Mouse (Mus musculus) liver (tissue): ENCODE measurements around the gene Hnf1a.

Source experiments
- DNase-seq: peaks from one replicate; pipeline ENCODE4 v3.0.0-alpha.2; 2020; ENCODE audit warnings: mixed read lengths

The Hnf1a gene

DNA sequence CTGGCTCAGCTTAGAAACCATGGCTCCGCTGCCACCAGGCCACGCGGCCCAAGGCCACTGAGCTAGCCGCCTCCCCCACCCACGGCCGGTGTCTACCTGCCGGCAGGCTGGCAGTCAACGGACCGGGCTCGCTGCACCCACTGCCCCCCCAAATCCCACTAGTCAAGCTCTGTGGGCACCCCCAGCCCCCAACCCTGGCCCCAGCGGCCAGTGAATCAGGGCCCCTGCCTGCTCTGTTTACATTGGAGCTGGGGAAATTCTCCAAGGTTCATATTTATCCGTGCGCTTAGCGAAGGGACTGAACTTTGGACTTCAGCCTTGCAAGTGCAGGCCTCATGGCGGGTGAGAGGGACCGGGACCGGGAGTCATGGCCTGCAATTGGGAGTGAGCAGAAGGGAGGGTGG is at the start of gene Hnf1a:
Gene Hnf1a, minus strand, starts transcription at position 271 of the 404 bp plus-strand sequence.
- peak; percentile 40 for DNase-seq

DNA sequence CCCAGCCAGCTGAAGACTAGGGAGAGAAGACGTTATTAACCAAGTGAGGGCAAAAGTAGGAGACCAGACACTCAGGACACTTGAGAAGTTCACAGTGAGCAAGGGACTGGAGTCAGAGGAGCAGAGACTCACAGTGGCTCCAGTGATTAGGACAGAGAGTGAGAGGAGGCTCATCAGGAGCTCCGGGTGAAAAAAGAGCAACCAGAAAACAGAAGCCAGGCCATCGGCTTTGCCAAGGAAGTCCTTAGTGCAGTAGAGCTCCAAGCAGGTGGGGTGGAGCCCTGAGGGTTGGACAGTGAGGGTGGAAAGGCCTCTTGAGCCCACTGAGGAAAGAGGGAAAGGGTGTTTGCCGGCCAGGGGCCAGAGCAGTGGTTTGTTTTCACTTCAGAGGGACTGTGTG is 47.9 kb upstream of the Hnf1a start:
- DNase-seq, result peak; percentile 62

DNA sequence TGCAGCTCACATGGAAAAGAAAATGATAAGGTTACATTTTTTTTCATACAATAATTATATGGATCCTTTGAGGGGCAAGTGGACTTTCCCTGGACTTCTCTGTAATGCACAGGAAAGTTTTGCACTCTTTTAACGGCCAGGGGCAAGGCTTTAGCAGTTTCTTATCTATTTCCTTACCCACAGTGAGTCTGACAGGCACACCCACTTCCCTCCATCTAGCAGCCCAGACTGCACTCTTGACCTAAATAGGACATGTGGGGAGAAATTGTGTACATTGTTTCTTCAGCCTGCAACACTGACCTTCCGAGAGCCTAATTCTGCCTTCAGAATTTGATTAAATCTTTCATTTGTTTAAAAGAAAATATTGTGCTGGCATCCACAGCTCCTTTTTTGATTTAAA is 47.4 kb upstream of the Hnf1a start:
- peak; percentile 74 for DNase-seq

DNA sequence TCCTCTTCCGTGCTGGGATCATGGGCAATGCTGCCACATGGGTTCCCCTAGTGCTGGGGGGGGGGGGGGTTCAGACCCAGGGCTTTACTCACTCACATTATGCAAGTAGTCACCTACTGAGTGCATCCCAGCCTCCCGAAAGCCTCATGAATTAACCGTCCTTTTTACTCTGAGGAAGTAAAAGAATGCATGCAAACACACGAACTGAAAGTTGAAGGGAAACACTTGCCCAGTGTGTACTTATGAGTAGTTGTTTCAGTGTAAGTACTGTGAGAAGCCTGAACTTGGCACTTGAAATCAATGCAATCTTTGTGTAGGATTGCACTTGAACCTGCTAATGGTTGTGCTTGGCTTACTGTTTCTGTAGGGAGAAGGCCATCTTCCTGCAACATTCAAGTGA is 44.2 kb upstream of the Hnf1a start:
- DNase-seq, result no peak

DNA sequence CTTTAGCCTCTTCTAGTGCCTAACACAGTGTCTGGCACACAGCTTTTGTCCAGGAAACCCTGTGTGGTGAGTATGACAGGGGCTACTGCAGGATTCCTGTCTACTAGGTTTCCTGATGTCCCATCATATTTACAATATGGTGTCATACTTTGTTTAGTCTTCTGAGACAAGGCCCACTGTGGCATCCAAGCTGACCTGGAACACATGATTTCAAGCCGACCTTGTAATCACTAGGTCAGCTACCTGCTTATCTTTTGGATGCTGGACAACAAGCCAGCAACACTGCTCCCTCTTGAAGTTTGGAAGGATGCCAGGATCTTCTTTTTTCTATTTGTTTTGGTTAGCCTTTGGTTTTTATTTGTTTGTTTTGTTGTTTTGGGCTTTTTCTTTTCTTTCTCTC is 43.7 kb upstream of the Hnf1a start:
- DNase-seq, result peak; percentile 14

DNA sequence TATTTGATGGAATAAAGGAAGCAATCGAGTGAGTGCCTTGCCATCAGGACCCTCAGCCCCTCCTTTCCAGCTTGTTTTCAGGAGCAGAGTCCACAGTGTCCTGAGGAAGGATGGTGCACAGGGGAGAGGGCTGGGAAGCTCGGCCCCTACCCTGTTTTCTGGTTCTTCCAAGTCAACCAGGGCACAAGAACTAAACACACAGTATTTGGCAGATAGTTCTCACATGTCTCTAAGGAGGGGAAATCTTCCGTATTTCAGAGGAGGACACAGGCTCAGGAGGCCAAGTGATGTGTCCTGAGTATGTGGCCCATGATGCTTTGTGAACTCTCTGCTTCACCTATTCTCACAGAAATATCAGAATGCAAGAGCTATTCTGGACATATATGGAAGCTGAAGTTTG is 42.5 kb upstream of the Hnf1a start:
- DNase-seq, result no peak

DNA sequence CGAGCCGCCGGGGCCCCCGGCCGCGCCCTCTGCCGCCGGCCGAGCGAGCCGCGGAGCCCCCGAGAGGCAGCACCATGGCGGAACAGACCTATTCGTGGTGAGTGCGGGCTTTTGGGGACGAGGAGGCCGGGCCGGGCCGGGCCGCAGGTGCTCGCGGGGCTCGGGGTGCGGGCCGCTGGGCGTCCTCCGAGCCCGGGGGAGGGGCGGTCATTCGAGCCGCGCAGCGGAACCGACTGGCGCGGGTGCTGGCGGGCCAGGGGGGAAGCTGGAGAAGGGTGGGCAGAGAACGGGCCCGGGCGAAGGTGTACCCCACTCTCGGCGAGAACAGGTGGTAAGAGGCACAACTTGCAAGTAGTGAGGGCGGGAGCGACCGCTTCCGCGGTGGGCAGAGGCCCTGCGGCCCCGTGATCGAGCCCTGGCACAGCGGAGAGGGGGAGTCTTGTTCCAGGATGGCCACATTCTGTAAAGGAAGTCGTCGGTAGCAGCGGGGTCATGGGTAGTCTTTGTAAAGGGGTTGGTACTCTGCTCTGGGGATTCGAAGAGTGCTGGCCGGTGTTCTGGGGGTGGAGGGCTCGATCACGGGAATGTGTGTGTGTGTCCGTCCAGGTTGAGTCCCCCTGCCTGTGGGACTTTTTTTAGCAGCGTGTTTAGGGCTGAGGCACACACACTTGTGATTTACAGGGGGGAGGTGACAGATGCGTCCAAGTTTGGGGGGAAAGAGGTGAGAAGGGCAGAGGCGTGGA is 40.8 kb upstream of the Hnf1a start:
- peak; percentile 64 for DNase-seq

DNA sequence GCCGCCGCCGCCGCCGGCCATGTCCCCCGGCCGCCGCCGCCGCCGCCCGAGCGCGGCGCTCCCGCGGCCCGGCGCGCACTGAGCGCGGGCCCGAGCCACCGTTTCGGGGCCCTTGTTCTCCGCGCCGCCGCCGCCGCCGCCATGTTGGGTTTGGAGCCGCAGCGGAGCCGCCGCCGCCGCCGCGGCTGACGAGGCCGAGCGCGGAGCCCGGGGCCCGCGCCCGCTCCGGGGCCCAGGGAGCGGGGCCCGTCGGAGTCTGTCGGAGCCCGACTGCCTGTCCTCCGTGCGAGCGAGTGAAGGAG is 40.3 kb upstream of the Hnf1a start:
- DNase-seq, result no peak

DNA sequence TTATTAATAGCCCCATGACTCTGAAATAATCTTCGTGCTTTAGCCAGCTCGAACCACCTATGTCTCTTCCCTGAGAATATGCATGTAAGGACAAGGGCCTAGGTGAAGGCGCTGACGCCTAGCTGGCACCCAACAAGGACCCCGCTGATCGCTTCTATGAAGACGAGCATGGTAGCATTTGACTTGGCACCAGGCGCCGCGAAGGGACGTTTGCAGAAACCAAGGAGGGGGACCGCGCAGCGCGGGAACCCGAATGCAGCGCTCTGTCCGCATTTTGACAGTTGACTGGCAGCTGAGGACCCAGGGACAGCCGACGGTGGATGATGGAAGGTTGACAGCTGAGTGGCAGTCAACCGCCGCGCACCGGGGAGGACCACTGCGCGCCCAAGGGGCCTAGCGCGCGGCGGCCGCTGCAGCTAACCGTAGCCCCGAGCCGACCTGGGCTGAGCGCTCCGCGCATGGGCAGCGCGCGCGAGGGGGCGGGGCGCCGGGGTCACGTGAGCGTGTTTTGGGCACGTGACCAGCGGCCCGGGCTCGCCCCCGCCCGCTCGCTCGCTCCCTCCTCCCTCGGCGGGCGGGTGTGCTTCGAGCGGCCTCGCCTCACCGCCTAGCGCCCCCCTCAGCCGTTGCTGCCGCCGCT is 39.8 kb upstream of the Hnf1a start, which contains the start of gene Sppl3:
Gene Sppl3, plus strand, starts transcription at position 561 of the 640 bp plus-strand sequence.
- DNase-seq, result peak; percentile 98

DNA sequence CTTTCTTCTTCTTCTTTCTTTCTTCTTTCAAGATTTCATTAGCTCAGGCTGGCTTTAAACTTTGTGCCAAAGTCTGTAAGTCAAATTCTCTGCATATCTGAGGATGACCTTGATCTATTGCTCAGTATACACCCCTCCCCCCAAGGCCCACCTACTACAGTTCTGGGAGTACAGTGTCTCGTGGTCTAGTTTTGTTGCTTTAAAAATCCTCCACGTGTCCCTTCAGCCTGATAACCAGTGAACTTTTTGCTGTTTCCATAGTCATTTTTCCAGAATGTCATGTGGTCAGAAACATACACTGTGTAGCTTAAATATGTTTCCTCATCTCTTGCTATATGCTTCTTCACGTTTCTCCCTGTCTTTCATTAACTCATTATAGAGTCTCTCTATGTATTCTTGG is 39.1 kb upstream of the Hnf1a start:
- DNase-seq, result no peak

DNA sequence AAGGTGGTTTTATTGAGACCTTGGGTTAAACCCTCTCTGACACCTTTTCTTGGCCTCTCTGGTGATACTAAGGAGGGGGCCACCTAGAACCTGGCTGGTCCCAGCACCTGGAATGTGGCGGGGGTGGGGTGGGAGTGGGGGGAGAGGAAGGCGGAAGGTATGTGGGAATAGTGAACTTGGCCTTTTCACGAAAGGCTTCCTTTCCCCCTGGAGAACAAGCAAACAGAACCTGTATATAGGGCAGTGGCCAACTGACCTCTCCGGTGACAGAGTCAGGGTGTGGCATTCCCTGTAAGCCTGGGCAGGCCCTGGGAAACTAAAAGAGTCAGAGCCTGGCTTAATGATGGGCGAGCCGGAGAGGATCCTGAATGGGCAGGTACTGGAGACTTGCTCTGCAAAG is 38.2 kb upstream of the Hnf1a start:
- no peak for DNase-seq

DNA sequence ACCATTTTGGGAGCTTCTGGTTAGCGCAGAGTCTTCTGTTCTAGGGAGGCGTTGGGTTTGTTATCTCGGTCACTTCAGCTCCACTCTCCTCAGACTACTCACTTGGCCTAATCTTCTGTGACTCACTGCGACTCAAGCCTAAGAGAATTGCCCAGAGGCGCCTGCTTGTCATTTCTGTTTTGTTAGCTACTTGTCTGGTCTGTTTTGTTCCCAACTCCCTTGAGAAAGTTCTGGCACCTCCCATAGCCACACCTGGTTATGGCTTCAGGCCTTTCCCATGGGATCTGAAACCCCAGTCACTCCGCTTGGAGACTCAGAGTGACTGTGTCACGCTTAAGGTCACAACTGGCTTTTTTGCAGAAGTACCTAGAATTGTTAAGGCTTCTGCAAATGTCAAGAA is 37.4 kb upstream of the Hnf1a start:
- DNase-seq, result peak; percentile 17

DNA sequence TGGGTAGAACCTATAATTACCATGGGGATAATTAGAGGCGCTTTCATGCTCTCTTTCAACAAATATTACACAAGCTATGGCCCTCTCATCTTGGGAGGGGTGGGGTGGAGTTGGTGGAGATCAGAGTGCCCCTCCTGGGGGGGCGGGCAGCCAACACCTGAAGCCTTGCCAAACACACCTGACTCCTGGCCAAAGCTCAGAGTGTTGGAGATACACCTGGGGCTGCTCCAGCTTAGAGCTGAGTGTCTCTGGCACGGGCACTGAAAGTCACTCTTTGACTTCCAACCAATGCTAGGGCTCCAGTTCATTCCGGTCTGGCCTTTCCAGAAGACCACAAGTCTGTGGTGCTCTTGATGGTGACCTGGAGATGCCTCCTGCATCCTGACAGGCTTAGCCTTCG is 36.9 kb upstream of the Hnf1a start:
- DNase-seq, result no peak

DNA sequence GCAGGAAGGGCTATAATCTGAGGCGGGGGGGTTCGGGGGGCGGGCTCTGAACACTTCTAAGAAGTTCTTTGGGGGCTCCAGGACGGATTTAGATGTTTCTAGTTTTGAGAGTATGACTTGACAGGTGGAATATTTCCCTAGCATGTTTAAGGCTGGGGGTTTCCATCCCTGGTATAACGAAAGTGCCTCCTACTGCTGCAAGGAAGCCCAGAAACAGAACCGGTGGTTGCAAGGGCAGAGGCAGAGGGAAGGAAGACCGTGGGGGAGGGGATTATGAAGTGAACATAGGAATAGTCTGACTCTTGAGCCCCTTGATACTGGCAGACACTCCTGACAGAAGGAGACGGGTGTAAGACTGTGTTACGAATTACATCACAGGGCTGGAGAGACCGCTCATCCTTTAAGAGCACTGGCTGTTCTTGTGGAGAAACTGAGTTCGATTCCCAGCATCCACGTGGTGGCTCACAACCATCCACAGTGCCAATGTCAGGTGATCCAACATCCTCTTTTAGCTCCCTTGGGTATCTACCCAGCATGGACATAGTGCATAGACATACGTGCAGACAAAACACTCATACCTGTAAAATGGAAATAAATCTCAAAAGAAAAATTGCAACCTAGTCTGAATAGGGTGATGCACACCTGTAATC is 32.5 kb upstream of the Hnf1a start:
- DNase-seq, result peak; percentile 1

DNA sequence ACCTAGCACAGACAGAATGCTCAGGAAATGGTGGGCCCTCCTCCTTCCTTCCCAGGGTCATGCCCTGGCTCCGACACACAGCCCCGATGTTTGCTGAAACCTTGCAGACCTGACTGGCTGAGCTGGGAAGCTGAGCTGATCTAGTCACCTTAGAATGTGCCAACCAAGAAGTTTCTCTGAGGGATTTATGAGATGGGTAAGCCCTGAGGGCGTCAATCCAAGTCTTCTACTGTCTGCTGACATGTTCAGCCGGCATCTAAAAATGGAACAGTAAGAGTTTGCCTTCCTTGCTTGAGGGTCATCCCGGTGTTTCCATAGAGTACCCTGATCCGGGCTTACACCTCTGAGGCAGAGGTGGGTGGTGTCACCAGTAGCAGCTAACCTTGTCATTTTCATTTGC is 31.9 kb upstream of the Hnf1a start:
- peak; percentile 3 for DNase-seq

DNA sequence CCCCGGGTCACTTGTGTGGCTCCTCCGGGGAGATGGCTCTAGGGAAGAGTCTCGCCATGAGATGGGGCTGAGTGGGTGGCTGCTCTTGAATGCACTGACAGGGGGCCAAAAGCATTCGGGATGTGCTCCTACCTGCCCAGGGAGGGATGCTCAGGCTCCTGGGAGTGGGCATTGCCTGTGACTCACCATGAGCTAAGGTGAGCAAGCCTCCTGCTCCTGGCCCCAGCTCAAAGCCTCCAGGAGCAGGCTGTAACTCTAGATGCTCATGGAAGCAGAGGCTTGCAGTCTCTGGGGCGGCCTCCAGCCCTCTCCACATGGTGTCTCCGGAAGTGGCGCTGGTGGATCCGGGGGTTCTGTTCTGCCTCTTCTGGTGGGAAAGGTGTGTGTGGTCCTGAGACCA is 30.6 kb upstream of the Hnf1a start:
- peak; percentile 2 for DNase-seq

DNA sequence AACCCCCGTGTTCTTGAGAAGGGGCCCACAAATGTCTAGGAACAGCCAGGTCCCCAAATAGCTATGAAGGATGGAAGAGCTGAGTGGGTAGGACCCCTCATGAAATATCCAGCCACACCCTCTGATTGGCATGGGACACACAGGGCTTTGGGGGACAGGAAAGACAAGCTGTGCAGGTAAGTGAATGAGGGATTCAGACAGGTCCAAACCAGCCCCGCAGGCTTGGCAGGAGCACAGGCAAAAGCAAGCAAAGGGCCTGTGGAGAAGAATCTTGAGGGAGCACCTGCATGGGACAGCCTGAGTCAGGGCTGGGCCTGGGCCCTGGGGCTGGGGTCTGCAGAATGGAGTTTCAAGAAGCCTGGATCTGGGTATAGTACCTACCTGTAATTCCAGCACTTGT is 29.6 kb upstream of the Hnf1a start:
- DNase-seq, result no peak

DNA sequence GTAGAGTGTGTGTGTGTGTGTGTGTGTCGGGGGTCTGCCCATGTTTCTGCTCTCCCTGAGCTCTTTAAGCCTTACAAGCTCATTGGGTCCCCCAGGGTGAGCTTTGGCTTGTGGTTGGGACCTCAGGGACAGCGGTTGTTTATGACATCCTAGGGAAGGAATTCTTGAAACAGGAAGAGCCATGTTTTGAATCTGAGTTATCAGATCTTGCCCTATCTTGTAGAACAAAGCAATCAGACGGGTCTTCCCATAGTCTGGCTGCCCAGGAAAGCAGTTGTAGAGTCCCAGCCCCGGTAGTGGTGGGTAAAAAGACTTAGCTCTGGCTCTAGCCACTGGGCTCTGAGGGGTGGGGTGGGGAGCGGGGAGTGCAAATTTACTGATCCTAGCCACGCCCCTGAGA is 26.4 kb upstream of the Hnf1a start:
- DNase-seq, result no peak

DNA sequence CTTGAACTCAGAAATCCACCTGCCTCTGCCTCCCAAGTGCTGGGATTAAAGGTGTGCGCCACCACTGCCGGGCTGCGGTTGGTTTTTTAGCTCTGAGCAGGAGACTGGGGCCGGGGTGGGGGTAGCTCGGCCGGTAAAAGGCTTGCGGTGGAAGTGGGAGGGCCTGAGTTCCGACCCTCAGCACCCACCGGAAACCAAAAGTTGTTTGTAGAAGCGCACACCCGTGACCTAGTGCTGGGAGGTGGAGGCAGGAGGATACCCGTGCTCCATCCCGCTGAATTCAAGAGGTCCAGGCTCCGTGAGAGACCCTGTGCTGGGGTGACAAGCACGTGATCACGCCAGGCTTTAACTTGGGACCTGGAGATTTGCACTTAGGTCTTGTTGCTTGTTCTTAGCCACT is 25.6 kb upstream of the Hnf1a start:
- no peak for DNase-seq

DNA sequence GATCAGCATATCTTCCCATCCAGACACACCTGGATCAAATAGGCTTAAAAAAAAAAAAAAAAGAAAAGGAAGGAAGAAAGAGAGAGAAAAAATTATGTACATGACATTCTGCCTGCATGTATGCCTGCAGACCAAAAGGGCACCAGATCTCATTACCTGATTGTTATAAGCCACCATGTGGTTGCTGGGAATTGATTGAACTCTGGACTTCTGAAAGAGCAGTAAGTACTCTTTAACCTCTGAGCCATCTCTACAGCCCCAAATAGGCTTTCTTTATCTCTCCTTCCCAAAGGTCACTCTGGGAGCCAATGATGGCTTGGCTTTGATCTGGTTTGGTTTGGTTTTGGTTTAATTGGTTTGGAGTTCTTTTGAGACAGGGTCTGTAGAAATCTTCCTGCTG is 14.2 kb upstream of the Hnf1a start:
- DNase-seq, result no peak

DNA sequence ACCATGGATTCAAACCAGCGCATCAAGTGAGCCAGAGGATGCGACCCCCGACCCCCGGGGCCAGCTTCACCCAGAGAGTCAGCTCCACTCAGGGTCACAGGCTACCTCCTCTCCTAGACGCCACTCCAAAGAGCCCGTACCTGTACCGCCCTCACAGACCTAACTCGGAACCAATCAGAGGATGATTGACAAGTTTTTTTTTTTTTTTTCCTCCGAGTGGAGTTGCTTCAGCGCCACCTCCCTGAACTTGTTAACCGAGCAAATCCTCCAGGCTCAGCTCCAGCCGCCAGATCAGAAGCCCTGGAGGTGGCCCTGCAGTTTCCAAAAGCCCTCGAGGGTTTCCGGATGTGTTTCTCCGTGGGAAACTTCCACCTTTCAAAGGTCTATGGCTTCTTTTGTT is 11.1 kb upstream of the Hnf1a start:
- no peak for DNase-seq

DNA sequence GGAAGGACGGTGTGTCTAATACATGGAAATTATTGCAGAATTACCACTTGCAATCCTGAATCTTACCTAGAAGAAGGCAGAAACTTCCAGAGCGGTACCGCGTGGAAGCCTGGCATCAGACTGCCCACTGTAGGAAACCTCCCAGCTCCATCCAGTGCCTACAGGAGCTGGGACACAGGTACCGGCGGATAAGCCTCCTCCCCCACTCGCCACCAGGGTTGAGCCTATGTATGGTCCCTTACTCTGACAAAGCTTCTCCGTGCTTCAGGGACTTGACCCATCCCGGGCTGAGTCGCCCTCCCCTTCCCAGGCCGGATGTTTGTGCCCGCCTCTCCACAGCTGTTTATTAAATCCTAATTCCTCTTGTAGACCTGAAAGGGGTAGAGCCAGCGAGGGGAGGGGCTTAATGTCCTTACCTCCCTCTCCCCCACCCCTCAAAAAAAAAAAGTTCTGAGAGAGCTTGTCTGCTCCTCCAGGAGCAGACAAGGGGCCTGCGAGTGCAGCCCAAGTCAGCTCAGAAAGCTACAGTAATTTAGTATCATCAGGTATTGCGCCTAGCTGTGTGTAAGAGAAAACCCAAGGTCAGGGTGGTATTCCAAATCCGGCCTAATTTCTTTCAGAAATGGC is 9.3 kb upstream of the Hnf1a start:
- no peak for DNase-seq

DNA sequence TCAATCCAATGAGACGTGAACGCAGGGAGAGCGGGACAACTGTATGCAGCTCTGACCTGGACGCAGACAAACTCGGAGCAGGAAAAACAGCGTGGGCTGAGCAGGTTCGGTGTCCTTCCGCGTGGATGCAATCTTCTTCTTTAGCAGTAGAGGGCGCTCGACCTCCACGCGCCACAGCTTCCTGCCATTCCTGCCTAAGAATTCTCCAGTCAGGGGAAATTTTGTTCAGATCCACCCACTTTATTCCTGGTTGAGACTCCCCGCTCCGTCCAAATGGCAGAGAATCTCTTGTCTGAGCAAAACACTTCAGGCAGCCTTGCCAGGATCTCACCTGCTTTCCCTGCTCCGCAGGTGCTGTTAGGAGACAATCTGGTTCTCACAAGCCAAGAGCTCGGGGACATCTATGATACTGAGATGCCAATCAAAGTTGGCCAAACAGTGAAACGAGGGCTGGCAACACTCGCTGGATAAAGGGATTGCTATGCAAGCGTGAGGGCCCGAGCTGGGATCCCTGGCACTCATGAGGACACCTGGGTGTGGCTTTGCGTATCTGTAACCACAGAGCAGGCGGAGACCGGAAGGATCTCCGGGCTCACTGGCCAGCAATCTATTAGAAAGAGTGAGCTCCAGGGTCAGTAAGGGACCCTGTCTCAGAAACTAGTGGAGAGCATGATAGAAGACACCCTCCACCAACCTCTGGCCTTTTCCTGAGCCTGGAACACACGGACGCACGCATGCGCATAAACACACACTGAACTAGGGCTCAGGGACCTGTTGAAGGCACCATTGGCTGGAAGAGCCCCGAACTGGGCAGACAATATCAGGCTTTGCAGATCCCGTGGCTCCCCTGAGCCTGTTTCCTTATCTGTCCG is 8.6 kb upstream of the Hnf1a start:
- DNase-seq, result peak; percentile 88
